ENCODE assay signal across 24 mouse cellular contexts in the genomic region with DNA sequence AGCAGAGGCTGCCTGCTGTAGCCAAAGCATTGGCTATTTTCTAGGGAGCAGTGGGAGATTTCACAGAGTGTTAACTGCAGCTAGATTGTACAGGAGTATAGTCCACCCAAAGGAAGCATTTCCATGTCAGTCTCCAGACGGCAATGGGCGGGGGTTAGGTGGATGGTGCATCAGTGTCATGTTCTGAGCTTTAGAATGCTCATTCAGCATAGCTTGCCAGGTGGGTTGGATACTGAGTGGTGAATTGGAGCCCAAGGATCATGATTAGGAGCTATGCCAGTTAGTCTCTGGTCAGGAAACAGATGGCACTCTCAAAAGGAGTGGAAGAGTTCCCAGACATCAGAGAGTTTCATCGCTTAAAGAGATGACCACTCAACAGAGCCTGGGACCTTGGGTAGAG. TPM values are rescaled to one million over a fixed set of nuclear protein-coding genes. Genes with fewer than 3 reads are reported as not detected.
"Had no signal": no experiment of that assay in that cellular context is flagged by ENCODE, and none has a peak within 500 bp of the region (broad histone marks: within the 10 kb centered on the region; RNA-seq: fewer than 3 reads in every experiment).

No protein-coding gene starts in this region.

- H3K4me3 ChIP-seq: layer of hippocampus, adult 2 months; left cerebral cortex, adult 2 months; limb, embryonic 12.5 days; liver, embryonic 13.5 days; midbrain, embryonic 13.5 days; neural tube, embryonic 12.5 days had no signal

- H3K27ac ChIP-seq: layer of hippocampus, adult 2 months; left cerebral cortex, adult 2 months; limb, embryonic 12.5 days; liver, embryonic 13.5 days; midbrain, embryonic 13.5 days; neural tube, embryonic 12.5 days had no signal

- H3K4me1 ChIP-seq: limb, embryonic 12.5 days; liver, embryonic 13.5 days; neural tube, embryonic 12.5 days had no signal

- DNase-seq: kidney, postnatal 10 days; kidney, postnatal 4 days; liver; liver, embryonic 13.5 days; lung, adult 18-20 months; lung, postnatal 36 days; retina, postnatal 1 day; right cerebral cortex, postnatal 4 days; spleen, adult 18-20 months; thymus, adult 18-20 months; thymus, postnatal 14 days had no signal

- H3K27me3 ChIP-seq: liver, embryonic 13.5 days; midbrain, embryonic 13.5 days; neural tube, embryonic 12.5 days had no signal

- ATAC-seq: midbrain, embryonic 13.5 days had no signal

RNA-seq across cellular contexts. Expression of a gene that starts 53.5 kb away (rescaled TPM):
- total RNA-seq: layer of hippocampus, adult 2 months; layer of hippocampus, postnatal 25 days; left cerebral cortex, adult 2 months; left cerebral cortex, postnatal 25 days; megakaryocyte progenitor cell, adult 5-6 weeks; monocyte, adult 5-6 weeks; neutrophil, adult 5-6 weeks had no signal
- polyA plus RNA-seq: kidney, embryonic 14.5 days; limb, embryonic 12.5 days; liver, embryonic 13.5 days; lung, embryonic 16.5 days; midbrain, embryonic 13.5 days; neural tube, embryonic 12.5 days; stomach, embryonic 14.5 days had no signal

RNA-seq across cellular contexts. Expression of a gene that starts 56.7 kb away (rescaled TPM):
- total RNA-seq: layer of hippocampus, adult 2 months; layer of hippocampus, postnatal 25 days; left cerebral cortex, adult 2 months; left cerebral cortex, postnatal 25 days; megakaryocyte progenitor cell, adult 5-6 weeks; monocyte, adult 5-6 weeks; neutrophil, adult 5-6 weeks had no signal
- polyA plus RNA-seq: kidney, embryonic 14.5 days; limb, embryonic 12.5 days; liver, embryonic 13.5 days; lung, embryonic 16.5 days; midbrain, embryonic 13.5 days; neural tube, embryonic 12.5 days; stomach, embryonic 14.5 days had no signal

RNA-seq across cellular contexts. Expression of a gene that starts 59.9 kb away (rescaled TPM):
- total RNA-seq: layer of hippocampus, adult 2 months; layer of hippocampus, postnatal 25 days; left cerebral cortex, adult 2 months; left cerebral cortex, postnatal 25 days; megakaryocyte progenitor cell, adult 5-6 weeks; monocyte, adult 5-6 weeks; neutrophil, adult 5-6 weeks had no signal
- polyA plus RNA-seq: kidney, embryonic 14.5 days; limb, embryonic 12.5 days; liver, embryonic 13.5 days; lung, embryonic 16.5 days; midbrain, embryonic 13.5 days; neural tube, embryonic 12.5 days; stomach, embryonic 14.5 days had no signal
